Mouse (Mus musculus): ENCODE data around the gene Ing2. TPM values are rescaled to one million over a fixed set of nuclear protein-coding genes. Genes with fewer than 3 reads are reported as not detected.

Ing2 gene
- total RNA-seq, 2 experiments from 2014 or later = 9.6 to 13.0 TPM

DNA sequence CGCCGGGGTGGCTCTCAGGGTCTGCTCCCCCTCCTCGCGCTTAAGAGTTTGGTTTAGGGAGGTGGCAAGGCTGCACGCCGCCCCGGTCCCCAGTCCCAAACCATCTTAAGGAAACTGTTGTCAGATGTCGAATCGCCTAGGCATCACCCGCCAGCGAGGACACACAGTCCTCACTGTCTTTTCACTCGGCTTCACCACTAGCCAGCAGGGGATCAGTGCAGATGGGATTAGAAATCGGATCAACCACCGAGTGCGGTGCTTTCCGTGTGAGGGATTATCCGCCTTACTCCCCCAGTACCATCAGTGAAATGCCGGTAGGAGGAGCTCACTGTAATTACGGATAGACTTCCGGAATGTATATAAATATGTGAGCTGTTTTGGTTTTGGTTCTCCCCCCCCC, 430 bp upstream of the Ing2 start:
- DNase-seq = no peak

GRCm38 (mm10) chr8:47674140-47674776, 1.1 kb downstream of the Ing2 start:
- DNase-seq = no peak

- peak; percentile 86 for DNase-seq
Observed at GRCm38 (mm10) chr8:47673317-47674139, 1.8 kb downstream of the Ing2 start.

GRCm38 (mm10) chr8:47664231-47664785, 11.0 kb downstream of the Ing2 start:
- DNase-seq = no peak

DNA sequence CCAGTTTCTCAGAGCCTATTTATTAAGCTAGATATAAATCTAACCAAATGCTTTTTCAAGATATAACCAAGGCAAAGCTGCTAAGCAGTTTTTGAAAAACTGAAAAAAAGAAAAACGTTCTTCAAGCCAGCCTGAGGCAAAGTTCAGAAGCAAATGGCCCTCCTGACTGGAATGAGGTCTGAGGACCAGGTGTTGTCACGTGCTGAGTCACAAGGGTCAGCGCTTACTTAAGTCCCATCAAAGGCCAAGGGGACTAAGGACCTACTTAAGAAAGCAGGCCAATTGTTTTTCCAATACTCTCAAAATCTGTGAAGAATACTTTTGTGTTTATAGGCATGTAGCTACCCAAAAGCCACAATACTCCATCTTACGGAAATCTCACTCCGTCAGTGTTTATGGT, 12.2 kb downstream of the Ing2 start:
- DNase-seq = no peak

DNA sequence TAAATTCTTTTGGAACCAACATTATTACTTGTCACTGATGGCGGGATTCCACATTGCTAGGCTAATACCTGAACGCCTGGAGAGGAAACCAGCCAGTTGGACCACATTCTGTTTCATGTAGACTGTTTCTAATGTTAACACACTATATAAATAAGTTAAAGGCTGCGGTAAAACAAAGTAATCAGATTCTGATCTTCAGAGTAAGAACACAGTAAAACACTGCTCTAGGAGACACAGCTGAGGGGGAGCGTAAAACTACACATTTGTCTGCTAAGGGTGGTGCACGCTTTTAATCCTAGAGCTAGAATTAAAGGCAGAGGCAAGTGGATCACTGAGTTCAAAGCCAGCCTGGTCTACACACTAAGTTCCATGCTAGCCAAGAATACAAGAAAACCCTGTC, 12.6 kb downstream of the Ing2 start:
- no peak for DNase-seq

DNA sequence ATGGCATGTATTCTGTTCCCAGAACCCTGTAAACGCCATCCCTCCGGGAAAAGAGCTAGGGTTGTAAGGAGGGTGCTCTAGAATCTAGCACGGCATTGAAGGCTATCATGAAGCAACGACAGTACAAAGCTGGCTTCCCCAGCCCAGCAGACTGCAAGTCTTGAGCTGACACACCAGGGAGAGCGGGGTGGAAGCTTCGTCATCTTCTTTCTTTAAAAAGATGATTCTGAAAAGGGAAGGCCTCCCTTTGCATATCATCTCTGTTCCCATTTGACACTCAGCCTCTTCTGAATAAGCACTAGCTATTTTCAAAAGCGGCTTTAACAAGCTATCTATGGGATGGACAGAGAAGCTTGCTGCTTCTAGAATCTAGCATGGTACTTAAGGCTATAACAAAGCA, 15.0 kb downstream of the Ing2 start:
- DNase-seq = no peak

GRCm38 (mm10) chr8:47659463-47659862, 15.9 kb downstream of the Ing2 start:
- no peak for DNase-seq

DNA sequence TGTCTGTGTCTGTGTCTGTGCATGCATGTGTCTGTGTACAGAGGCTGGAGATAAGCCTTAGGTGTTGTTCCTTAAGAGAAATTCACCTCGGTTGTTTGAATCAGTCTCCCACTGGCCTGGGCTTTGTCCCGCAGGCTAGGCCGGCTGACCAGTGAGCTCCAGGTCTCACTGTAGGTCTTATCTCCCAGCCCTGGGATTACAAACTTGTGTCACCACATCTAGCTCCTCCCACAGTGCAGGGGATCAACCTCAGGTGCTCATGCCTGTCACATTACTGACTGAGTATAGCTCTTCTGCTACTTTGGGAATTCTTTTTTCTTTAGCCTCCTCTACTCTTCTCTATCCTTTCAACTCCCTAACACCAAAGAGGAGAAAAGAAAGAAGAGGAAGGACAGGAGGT, 20.9 kb downstream of the Ing2 start:
- DNase-seq = no peak

DNA sequence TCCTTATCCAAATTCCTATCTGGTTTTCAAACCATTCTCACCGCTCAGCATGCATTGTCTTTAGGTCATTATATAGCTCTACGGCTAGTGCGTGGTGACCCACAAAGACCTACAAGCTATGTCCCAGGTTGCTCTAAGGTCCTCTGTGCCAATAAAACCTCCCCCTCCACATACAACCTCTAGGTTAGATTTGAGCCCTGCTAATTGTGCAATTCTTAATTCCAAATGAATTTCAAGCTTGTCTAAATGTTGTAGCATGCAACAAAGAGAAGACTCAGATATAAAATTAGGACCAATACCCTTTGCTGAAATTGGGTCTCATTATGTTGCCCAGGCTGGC, 22.6 kb downstream of the Ing2 start:
- no peak for DNase-seq

- DNase-seq = no peak
Observed at GRCm38 (mm10) chr8:47651913-47652736, 23.2 kb downstream of the Ing2 start.

DNA sequence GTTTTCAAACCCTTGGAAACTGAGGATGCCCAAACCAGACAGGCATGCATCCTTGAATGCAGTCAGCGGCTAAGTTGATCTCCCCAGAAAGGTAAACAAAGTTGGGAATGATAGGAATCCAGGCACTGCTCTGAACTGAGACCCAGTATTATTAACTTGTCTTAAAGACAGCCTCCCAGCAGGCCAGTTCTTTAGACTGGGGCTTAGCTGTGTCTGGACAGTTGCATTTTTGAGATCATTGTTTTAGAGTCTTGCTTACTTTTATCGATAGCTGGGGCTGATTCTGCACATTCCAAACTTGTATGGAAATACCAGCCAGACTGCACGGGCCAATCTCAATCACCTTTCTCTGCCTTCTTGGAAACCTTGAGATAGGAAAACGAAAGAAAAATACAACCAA, 24.5 kb downstream of the Ing2 start:
- no peak for DNase-seq

DNA sequence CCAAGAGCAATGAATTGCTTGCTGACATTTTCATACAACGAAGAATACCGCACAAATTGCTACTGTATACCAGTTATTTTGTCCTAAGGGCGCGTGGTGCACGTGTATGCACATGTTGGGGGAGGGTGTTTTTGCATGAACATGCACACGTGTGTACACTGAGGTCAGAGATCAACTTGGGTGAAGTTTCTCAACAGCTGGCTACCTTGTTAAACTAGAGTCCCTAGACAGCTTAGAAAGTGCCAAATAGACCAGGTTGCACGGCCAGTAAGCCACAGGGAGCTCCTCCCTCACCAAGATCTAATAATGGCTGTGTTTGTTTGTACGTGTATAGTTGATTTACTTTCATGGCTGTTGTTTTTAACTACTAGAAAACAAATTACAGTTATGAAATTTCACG, 25.8 kb downstream of the Ing2 start:
- no peak for DNase-seq

DNA sequence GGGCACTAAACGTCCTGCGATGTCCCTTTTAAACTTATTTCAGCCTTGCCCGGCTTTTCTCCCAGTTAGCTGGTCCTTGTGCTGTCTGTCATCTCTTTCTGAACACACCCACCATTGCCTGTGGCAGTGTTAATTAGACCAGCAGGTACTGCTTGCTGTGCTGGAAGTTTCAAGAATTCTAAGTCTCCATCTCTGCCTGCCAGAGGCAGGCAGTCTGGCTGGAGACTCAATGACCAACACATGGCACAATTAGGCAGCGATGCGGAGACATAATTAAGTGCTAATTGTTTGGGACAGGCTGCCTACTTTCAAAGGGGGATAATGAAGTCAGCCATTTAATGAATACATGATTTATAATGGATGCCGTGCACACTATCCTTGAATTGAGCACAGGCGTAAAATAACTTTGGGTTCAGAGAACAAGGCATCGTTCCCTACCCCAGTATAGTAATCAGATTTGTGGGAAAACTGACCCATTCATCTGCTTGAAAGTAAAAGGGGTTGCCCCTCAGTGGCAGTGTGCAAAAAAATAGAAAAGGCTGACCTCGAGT, 32.8 kb downstream of the Ing2 start:
- DNase-seq = no peak

GRCm38 (mm10) chr8:47637152-47637551, 38.2 kb downstream of the Ing2 start:
- DNase-seq = no peak

DNA sequence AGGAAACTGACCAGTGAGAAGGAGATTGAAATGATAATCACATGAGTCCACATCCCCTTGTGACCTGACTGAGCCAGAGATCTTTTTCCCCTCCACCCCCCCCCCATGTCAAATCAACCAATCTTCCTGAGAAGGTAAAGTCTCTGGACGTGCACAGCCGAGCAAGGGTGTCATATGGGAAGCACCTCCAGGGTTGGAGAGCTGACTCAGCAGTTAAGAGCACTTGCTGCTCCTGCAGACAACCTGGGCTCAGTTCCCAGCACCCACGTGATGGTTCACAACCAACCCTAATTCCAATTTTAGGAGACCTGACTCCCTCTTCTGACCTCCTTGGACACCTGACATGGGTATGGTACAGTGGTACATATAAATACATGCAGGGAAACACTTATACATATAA, 39.3 kb downstream of the Ing2 start:
- no peak for DNase-seq

GRCm38 (mm10) chr8:47634791-47635341, 40.5 kb downstream of the Ing2 start:
- DNase-seq = no peak

DNA sequence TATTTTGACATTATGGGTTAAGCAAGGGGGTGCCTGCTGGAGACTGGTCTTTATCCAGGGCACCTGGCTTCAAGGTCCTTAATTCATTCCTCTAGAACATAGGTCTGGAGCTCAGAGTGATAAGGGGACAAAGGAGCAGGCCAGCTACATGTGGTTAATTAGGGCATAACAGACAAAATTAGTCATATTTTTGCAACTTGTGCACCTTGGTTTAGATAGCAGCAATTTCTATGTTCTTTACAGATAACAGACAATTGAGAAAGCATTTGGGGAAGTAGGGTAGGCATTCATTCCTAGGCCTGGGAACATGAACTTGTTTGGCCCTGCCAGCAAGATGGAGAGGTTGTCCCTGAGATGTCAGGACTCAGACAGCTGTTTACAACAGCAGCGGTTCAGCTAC, 54.2 kb downstream of the Ing2 start:
- DNase-seq = no peak
